Mouse (Mus musculus) megakaryocyte, embryonic 14.5 days (primary cell): ENCODE results near the gene 2310039H08Rik.

ENCODE experiments used
- FLI1 ChIP-seq: IDR thresholded peaks from 2 replicates; pipeline ENCODE4 v1.6.1; 2012; ENCODE audit warnings: low read length, inconsistent platforms, mixed read lengths
- GATA1 ChIP-seq: IDR thresholded peaks from 3 replicates; pipeline ENCODE4 v1.6.1; 2012; ENCODE audit warnings: mixed read lengths, low read length, inconsistent platforms, borderline replicate concordance

DNA sequence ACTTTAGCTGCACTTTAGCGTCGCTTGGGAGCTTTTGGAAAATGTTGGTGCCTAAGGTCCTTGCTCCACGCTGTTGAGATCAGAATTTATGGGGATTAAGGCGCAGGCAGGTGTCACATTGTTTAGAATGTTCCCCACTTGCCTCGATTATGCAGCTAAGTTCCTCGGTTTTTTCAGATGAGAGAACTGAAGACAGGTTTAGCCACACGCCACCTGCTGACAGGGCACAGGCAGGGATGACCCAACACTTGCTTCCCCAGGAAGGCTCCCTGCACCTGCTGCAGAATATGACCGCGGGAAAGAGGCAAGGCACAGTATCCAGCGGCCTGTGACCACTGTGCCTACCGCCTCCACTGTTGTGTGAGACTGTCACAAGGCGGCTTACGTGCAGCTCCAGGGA is 43.9 kb downstream of the 2310039H08Rik start:
- TF ChIP-seq GATA1 = no peak
- TF ChIP-seq FLI1 = no peak
